Mouse (Mus musculus) embryonic fibroblast, embryonic 13.5 days (primary cell): ENCODE measurements around the gene Usp29.

ENCODE experiments used
- CTCF ChIP-seq: IDR thresholded peaks from 2 replicates; pipeline ENCODE4 v1.5.1; 2011; ENCODE audit warnings: mild to moderate bottlenecking, control low read depth, low read length, moderate library complexity, borderline replicate concordance; ENCODE audit not compliant: insufficient read depth
- POLR2A ChIP-seq: IDR thresholded peaks from 2 replicates; pipeline ENCODE4 v1.6.1; 2011; ENCODE audit warnings: low read depth, mild to moderate bottlenecking, control low read depth, low read length, moderate library complexity

DNA sequence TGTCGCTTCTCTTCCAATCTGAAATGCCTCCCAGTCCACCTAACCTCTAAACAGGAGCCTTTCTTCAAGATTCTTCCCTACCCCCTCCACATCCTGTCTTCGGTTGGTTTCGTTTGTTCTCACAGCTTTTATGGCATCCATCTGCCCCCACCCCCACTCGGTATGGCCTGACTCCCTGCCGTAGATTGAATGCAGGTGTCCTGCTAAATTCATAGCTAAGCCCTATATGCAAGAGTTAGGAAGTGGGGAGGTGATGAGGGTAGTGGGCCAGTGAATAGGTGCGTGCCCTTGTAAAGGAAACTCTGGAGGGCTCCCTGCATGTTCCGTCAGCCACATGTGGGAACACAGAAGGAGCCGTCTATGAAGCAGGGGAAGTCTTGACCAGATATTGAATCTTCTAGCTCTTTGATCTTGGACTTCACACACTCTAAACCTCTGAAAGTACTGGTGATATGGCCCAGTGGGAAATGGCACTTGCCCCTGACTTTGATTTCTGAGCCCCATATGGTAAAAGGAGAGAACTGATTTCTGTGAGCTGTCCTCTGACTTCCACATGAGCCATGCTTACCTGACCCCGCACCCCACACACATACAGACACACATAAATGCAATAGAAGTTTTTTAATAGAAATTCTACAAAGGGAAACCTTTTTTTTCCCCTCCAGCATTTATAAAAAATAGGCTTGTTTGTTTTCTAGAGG lies 68.9 kb downstream of the Usp29 start:
- TF ChIP-seq CTCF, result no peak
- TF ChIP-seq POLR2A, result no peak
